Mouse (Mus musculus): Measurements from ENCODE around the gene Pde11a. TPM values are rescaled to one million over a fixed set of nuclear protein-coding genes. Genes with fewer than 3 reads are reported as not detected.

Pde11a gene
- polyA plus RNA-seq, 1 experiment, result 0.83 TPM

DNA sequence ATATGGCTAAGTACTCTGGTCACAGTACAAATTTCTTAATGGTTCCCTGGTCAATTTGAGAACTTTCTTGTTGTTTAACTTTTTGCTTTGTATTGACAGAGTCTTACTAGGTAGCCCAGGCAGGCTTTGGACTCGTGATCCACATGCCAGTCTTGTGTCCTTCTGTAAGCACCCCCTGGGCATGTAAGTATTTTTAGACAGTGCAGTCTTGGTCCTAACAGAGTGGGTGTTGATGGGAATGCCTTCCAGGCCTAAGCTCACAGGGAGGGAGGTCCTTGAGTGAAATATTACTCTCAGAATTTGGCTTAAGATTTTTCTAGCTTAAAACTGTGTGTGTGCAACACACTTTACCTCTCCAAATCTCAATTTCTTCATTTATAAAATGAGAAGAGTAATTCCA lies 153.4 kb downstream of the Pde11a start:
- 44% methylated on average over 1 of the region's 1 CpGs for WGBS
- DNase-seq, result no peak
- Histone ChIP-seq H3K4me1 (ENCODE audit: control insufficient read depth, insufficient read depth, low read length) (no peaks in the 10 kb centered on the region), H3K27me3 (replicated peaks; ENCODE audit: control insufficient read depth, insufficient read depth, low read length) (no peaks in the 10 kb centered on the region), H3K4me3 (ENCODE audit: insufficient read depth, low read depth, low read length) (no peak overlapping the region), H3K36me3 (ENCODE audit: control insufficient read depth, insufficient read depth, low read length) (no peaks in the 10 kb centered on the region), H3K27ac (ENCODE audit: insufficient read depth, low read depth, low read length) (no peak overlapping the region)
- TF ChIP-seq POLR2A (IDR thresholded peaks at IDR 0.05; ENCODE audit: low read depth, low read length) (no peak), CTCF (conservative IDR thresholded peaks at IDR 0.05; ENCODE audit: insufficient read depth, insufficient read length, low read depth, low read length) (no peak)

DNA sequence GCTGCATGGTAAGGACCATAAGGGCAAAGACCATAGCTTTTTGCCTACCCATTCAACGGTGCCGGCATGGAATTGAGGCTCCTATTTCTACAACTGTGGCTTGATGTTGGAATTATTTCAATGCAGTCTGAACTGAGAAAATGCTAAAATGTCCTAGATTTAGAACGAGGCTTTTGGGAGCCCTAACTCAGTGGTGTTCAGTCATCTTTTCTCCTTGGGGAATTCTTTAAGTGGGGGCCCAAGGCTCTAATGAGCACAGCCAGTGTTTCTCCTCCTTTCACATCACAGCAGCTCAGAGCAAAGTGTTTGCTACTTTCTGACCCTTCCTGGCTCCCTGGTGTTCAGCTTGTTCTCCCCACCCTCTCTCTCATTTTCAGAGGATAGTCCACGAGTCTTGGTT lies 175.8 kb downstream of the Pde11a start:
- Histone ChIP-seq H3K4me3 (ENCODE audit: insufficient read depth, low read depth, low read length) (no peak overlapping the region), H3K4me1 (ENCODE audit: control insufficient read depth, insufficient read depth, low read length) (no peaks in the 10 kb centered on the region), H3K36me3 (ENCODE audit: control insufficient read depth, insufficient read depth, low read length) (no peaks in the 10 kb centered on the region), H3K27me3 (replicated peaks; ENCODE audit: control insufficient read depth, insufficient read depth, low read length) (no peaks in the 10 kb centered on the region), H3K27ac (ENCODE audit: insufficient read depth, low read depth, low read length) (no peak overlapping the region)
- TF ChIP-seq CTCF (conservative IDR thresholded peaks at IDR 0.05; ENCODE audit: insufficient read depth, insufficient read length, low read depth, low read length) (no peak), POLR2A (IDR thresholded peaks at IDR 0.05; ENCODE audit: low read depth, low read length) (no peak)
- 73% methylated on average over 4 of the region's 4 CpGs for WGBS
- no peak for DNase-seq

DNA sequence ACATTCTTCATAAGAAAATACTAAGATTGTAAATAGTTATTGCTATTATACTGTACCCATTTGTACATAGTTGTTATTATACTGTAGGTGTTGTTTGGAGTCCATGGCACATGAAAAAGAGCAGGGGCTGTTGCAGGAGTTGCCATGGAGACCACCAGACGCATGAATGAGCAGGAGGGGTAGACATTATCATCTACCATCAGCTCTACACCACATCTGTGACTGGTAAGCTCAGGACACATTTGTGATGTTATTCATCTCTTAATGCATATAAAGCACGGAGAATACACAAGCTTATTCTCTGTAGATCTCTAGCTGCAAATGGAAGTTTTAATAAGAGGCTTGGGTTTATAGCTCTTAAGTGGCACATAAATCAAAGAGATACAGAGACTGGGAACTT lies 179.6 kb downstream of the Pde11a start:
- H3K27ac ChIP-seq (ENCODE audit: insufficient read depth, low read depth, low read length), result no peak overlapping the region
- H3K27me3 ChIP-seq (replicated peaks; ENCODE audit: control insufficient read depth, insufficient read depth, low read length), result no peaks in the 10 kb centered on the region
- no peak for DNase-seq
- H3K4me1 ChIP-seq (ENCODE audit: control insufficient read depth, insufficient read depth, low read length), result no peaks in the 10 kb centered on the region
- no peak overlapping the region for H3K4me3 ChIP-seq (ENCODE audit: insufficient read depth, low read depth, low read length)
- TF ChIP-seq CTCF (conservative IDR thresholded peaks at IDR 0.05; ENCODE audit: insufficient read depth, insufficient read length, low read depth, low read length) (no peak), POLR2A (IDR thresholded peaks at IDR 0.05; ENCODE audit: low read depth, low read length) (no peak)
- WGBS, result 65% methylated on average over 2 of the region's 2 CpGs
- H3K36me3 ChIP-seq (ENCODE audit: control insufficient read depth, insufficient read depth, low read length), result no peaks in the 10 kb centered on the region

DNA sequence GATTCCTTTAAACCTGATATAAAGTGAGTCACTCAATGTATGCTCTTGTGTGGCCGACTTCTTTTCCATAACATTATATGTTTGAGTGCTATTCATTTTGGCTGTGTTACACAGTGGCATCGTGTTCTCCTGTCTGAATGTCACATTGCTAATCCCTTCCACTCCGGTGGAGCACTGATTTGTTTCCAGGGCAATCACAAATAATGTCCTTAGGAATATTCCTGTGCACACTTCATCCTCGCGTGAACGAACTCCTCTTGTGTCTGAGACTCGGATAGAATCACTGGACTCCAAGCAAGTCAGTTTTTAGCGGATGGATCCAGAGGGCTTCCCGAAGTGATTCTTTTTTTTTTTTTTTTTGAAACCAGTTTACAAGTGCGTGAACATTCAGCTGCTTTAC lies 197.4 kb downstream of the Pde11a start:
- WGBS, result 65% methylated on average over 10 of the region's 10 CpGs
- TF ChIP-seq CTCF (conservative IDR thresholded peaks at IDR 0.05; ENCODE audit: insufficient read depth, insufficient read length, low read depth, low read length), result no peak
- no peak for TF ChIP-seq POLR2A (IDR thresholded peaks at IDR 0.05; ENCODE audit: low read depth, low read length)
- H3K27ac ChIP-seq (ENCODE audit: insufficient read depth, low read depth, low read length), result no peak overlapping the region

DNA sequence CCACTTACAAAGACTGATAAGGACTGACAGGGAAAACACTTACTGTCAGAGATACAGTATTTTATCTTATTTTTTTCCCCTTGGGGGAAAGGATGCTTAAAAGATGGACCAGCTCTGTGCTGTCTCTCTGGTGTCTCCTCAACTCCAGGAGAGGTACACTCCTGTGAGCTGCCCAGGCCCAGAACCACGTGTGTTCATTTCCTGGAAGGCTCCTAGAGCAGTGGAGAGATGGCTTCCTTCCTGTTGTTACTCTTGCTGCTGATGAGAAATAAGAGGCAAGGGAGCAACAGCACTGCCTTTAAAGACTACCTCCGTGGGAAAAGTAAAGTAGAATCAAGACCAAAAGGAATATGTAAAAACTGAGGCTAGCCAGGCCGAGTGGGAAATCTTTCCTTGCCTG lies 205.6 kb downstream of the Pde11a start:
- no peak overlapping the region for H3K4me3 ChIP-seq (ENCODE audit: insufficient read depth, low read depth, low read length)
- no peaks in the 10 kb centered on the region for H3K27me3 ChIP-seq (replicated peaks; ENCODE audit: control insufficient read depth, insufficient read depth, low read length)
- TF ChIP-seq POLR2A (IDR thresholded peaks at IDR 0.05; ENCODE audit: low read depth, low read length) (no peak), CTCF (conservative IDR thresholded peaks at IDR 0.05; ENCODE audit: insufficient read depth, insufficient read length, low read depth, low read length) (no peak)
- no peak for DNase-seq
- H3K27ac ChIP-seq (ENCODE audit: insufficient read depth, low read depth, low read length), result no peak overlapping the region
- H3K4me1 ChIP-seq (ENCODE audit: control insufficient read depth, insufficient read depth, low read length), result no peaks in the 10 kb centered on the region
- 66% methylated on average over 3 of the region's 3 CpGs for WGBS
- H3K36me3 ChIP-seq (ENCODE audit: control insufficient read depth, insufficient read depth, low read length), result no peaks in the 10 kb centered on the region

More for the DNA sequence above, 197.4 kb downstream of the Pde11a start:
- Histone ChIP-seq H3K4me1 (ENCODE audit: control insufficient read depth, insufficient read depth, low read length) (no peaks in the 10 kb centered on the region), H3K4me3 (ENCODE audit: insufficient read depth, low read depth, low read length) (no peak overlapping the region), H3K36me3 (ENCODE audit: control insufficient read depth, insufficient read depth, low read length) (no peaks in the 10 kb centered on the region), H3K27me3 (replicated peaks; ENCODE audit: control insufficient read depth, insufficient read depth, low read length) (no peaks in the 10 kb centered on the region)
- DNase-seq, result no peak

DNA sequence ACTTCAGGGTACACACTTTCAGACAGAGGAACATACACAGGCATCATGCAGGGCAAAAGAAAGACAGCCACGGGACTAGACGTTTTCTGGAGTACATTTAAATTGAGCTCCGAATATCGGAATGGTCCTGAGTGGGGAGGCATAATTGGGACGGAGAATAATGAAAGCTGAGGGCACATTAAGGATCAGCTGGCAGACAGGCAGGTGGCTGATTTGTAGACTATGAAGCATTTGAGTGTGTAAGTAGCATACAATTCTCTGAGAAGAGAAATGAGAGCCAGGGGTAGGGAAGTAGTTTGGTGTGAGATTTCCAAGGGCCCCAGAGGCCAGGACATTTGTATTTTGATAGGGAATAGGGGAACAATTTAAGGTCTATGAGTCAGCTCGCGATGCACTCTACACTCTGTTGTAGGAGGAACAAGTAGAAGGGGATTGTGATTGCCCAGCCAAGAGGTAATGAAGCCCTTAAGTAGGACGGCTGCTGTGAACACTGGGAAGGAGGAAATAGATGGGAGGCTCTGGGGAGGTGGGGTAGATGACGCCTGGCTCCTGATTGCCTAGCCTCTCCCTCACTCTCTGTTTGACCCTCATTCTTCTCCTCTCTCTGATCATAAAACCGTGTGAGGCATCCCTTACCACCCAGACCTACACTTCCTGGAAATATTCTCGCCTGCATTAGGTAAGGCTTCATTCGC lies 208.5 kb downstream of the Pde11a start:
- Histone ChIP-seq H3K36me3 (ENCODE audit: control insufficient read depth, insufficient read depth, low read length) (no peaks in the 10 kb centered on the region), H3K27me3 (replicated peaks; ENCODE audit: control insufficient read depth, insufficient read depth, low read length) (no peaks in the 10 kb centered on the region), H3K4me1 (ENCODE audit: control insufficient read depth, insufficient read depth, low read length) (no peaks in the 10 kb centered on the region), H3K27ac (ENCODE audit: insufficient read depth, low read depth, low read length) (no peak overlapping the region), H3K4me3 (ENCODE audit: insufficient read depth, low read depth, low read length) (no peak overlapping the region)
- 45% methylated on average over 12 of the region's 12 CpGs for WGBS
- no peak for TF ChIP-seq POLR2A (IDR thresholded peaks at IDR 0.05; ENCODE audit: low read depth, low read length)
- no peak for TF ChIP-seq CTCF (conservative IDR thresholded peaks at IDR 0.05; ENCODE audit: insufficient read depth, insufficient read length, low read depth, low read length)
- no peak for DNase-seq

DNA sequence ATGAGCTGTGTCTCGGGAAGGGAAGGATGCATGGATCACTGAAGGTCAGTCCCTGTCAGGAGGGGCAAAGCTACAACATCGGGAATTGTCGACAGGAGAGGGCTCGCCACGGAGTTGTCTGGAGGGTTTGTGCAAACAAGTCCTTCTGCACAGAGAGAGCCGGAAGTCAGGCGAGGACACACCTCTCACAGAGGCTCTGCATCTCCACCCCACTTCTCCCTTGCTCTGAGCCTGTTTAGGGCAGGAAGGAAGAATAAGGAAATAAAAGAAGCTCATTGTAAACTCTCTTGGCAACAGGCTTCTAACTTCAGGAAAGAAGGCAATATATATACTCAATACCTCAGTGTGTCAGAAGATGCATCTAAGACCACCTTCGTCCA lies 209.5 kb downstream of the Pde11a start:
- Histone ChIP-seq H3K4me3 (ENCODE audit: insufficient read depth, low read depth, low read length) (no peak overlapping the region), H3K4me1 (ENCODE audit: control insufficient read depth, insufficient read depth, low read length) (no peaks in the 10 kb centered on the region), H3K27me3 (replicated peaks; ENCODE audit: control insufficient read depth, insufficient read depth, low read length) (no peaks in the 10 kb centered on the region), H3K27ac (ENCODE audit: insufficient read depth, low read depth, low read length) (no peak overlapping the region), H3K36me3 (ENCODE audit: control insufficient read depth, insufficient read depth, low read length) (no peaks in the 10 kb centered on the region)
- TF ChIP-seq CTCF (conservative IDR thresholded peaks at IDR 0.05; ENCODE audit: insufficient read depth, insufficient read length, low read depth, low read length), result no peak
- no peak for TF ChIP-seq POLR2A (IDR thresholded peaks at IDR 0.05; ENCODE audit: low read depth, low read length)
- no peak for DNase-seq
- WGBS, result 17% methylated on average over 8 of the region's 8 CpGs
